25 mouse cellular contexts compared by ENCODE assay signal in the genomic region with DNA sequence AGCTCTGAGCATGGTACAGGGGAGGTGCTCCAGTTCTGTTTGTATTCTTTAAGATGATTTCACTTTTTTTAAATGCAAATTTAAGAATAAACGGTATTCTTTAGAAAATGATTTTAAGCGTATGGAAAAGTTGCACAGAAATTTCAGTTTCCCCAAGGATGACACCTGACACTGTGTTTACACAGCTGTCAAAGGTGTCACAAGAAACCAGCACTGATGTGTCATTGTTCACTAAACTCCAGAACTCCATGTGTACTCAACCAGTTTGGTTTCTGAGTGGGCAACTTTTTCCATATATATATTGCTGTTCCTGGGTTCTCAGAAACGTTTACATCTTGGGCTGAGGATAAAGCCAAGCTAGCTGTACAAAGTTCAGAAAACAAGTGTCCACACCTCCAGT.
"Had no signal": no experiment of that assay in that cellular context is flagged by ENCODE, and none has a peak within 500 bp of the region (broad histone marks: within the 10 kb centered on the region; RNA-seq: fewer than 3 reads in every experiment).

No protein-coding gene starts in this region.

- H3K36me3 ChIP-seq: embryonic facial prominence, embryonic 10.5 days; embryonic facial prominence, embryonic 12.5 days; embryonic facial prominence, embryonic 13.5 days; embryonic facial prominence, embryonic 15.5 days; forebrain, embryonic 10.5 days; forebrain, embryonic 12.5 days; forebrain, embryonic 15.5 days had no signal

- H3K27me3 ChIP-seq: embryonic facial prominence, embryonic 12.5 days; embryonic facial prominence, embryonic 13.5 days; embryonic facial prominence, embryonic 15.5 days; forebrain, embryonic 12.5 days; forebrain, embryonic 13.5 days; forebrain, embryonic 15.5 days had no signal

- DNase-seq: cerebellum, adult 8-10 months; cerebellum, adult 9-10 months; cerebellum, adult 9-11 months; cerebellum, postnatal 10 days; cerebellum, postnatal 14 days; cerebellum, postnatal 25 days; cerebellum, postnatal 36 days; embryo, embryonic 11 days; forebrain, postnatal 0 days; gastrocnemius, adult 2 months; gastrocnemius, postnatal 10 days; gastrocnemius, postnatal 14 days; gastrocnemius, postnatal 25 days; gastrocnemius, postnatal 36 days; heart, adult 18-20 months; heart, adult 2 months had no signal

- H3K4me3 ChIP-seq: embryonic facial prominence, embryonic 10.5 days; embryonic facial prominence, embryonic 12.5 days; embryonic facial prominence, embryonic 13.5 days; embryonic facial prominence, embryonic 15.5 days; erythroblast, embryonic 14.5 days; forebrain, embryonic 10.5 days; forebrain, embryonic 12.5 days; forebrain, embryonic 13.5 days; forebrain, embryonic 15.5 days; gastrocnemius, adult 2 months; heart, adult 2 months had no signal

- H3K4me2 ChIP-seq: embryonic facial prominence, embryonic 12.5 days; embryonic facial prominence, embryonic 13.5 days; embryonic facial prominence, embryonic 15.5 days; forebrain, embryonic 12.5 days; forebrain, embryonic 13.5 days; forebrain, embryonic 15.5 days had no signal
